ENCODE assay signal across 12 mouse cellular contexts in the genomic region with DNA sequence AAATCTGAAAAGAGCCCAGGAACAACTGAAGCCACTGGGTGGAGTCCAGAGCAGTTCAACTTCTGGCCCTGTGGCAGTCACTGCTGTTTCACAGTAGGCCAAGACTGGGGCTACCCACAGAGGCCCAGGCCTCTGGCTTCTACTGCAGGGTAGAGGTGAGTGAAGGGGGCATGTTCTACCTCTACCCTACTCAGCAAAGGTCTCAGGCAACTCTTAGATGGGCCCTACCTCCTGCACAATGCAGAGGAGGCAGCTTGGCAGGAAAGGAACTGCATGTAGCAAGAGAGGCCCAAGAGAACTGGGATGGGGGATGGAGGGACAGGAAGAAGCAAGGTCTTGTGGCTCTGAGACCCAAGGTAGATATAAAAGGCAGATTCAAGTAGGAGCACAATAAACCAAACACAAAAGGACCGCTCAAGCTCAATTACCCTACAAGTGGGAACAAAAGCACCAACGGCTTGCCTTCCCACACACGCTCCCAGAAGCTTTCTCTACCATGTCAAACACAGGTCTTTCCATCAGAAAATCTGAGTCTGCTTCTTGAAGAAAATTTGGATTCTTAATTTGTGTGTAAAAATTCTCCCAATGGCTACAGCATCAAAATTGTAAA. TPM values are rescaled to one million over a fixed set of nuclear protein-coding genes. Genes with fewer than 3 reads are reported as not detected.
A peak's percentile ranks its signal among the peaks of the same experiment; 100 is the strongest.
DNase-seq lines count a peak whose midpoint lies in the region; ATAC-seq lines count a peak whose summit lies in the region.
"Had no signal": no experiment of that assay in that cellular context is flagged by ENCODE, and none has a peak within 500 bp of the region (broad histone marks: within the 10 kb centered on the region; RNA-seq: fewer than 3 reads in every experiment).

No protein-coding gene starts in this region.

- no peak overlapping the region for H3K4me2 ChIP-seq in heart, embryonic 13.5 days
- H3K4me2 ChIP-seq in midbrain, embryonic 11.5 days = no peak overlapping the region
- no peak overlapping the region for H3K4me2 ChIP-seq in midbrain, embryonic 14.5 days (ENCODE audit: low read length)
- H3K4me2 ChIP-seq: liver, embryonic 13.5 days had no signal

- H3K36me3 ChIP-seq in heart, embryonic 13.5 days = no peaks in the 10 kb centered on the region
- no peaks in the 10 kb centered on the region for H3K36me3 ChIP-seq in midbrain, embryonic 11.5 days (ENCODE audit: control insufficient read depth, insufficient read depth, low read length)
- H3K36me3 ChIP-seq in midbrain, embryonic 14.5 days (ENCODE audit: control insufficient read depth, insufficient read depth, low read length) = no peaks in the 10 kb centered on the region
- H3K36me3 ChIP-seq in embryonic facial prominence, embryonic 10.5 days (replicated peaks) = no peaks in the 10 kb centered on the region
- H3K36me3 ChIP-seq: liver, embryonic 13.5 days had no signal

- H3K4me3 ChIP-seq in heart, embryonic 13.5 days = no peak overlapping the region
- H3K4me3 ChIP-seq in midbrain, embryonic 11.5 days (ENCODE audit: low read depth, low read length) = no peak overlapping the region
- H3K4me3 ChIP-seq in midbrain, embryonic 14.5 days (replicated peaks; ENCODE audit: low read depth, low read length) = no peak overlapping the region
- no peak overlapping the region for H3K4me3 ChIP-seq in embryonic facial prominence, embryonic 10.5 days
- H3K4me3 ChIP-seq: liver, embryonic 13.5 days had no signal

- peaks cover 97% of the 10 kb centered on the region for H3K4me1 ChIP-seq in heart, embryonic 13.5 days
- H3K4me1 ChIP-seq in midbrain, embryonic 11.5 days (ENCODE audit: control insufficient read depth, insufficient read depth, low read length) = peaks cover 27% of the 10 kb centered on the region
- H3K4me1 ChIP-seq in midbrain, embryonic 14.5 days (ENCODE audit: control insufficient read depth, insufficient read depth, low read length) = peaks cover 50% of the 10 kb centered on the region
- H3K4me1 ChIP-seq in embryonic facial prominence, embryonic 10.5 days = peaks cover 75% of the 10 kb centered on the region

- H3K27ac ChIP-seq in heart, embryonic 13.5 days (replicated peaks) = peak overlapping the region; percentile 37; the same call in 1 of the 2 replicates
- no peak overlapping the region for H3K27ac ChIP-seq in midbrain, embryonic 11.5 days (ENCODE audit: low read depth, low read length)
- H3K27ac ChIP-seq in midbrain, embryonic 14.5 days (replicated peaks; ENCODE audit: low read depth, low read length) = no peak overlapping the region
- 0 out of 2 replicates have a peak overlapping the region, but pooled peaks have one; percentile 5 for H3K27ac ChIP-seq in embryonic facial prominence, embryonic 10.5 days (replicated peaks)
- H3K27ac ChIP-seq: liver, embryonic 13.5 days had no signal

- H3K27me3 ChIP-seq in heart, embryonic 13.5 days (replicated peaks) = no peaks in the 10 kb centered on the region
- H3K27me3 ChIP-seq in midbrain, embryonic 11.5 days (ENCODE audit: control insufficient read depth, insufficient read depth, low read length) = no peaks in the 10 kb centered on the region
- H3K27me3 ChIP-seq in midbrain, embryonic 14.5 days (ENCODE audit: control insufficient read depth, insufficient read depth, low read length) = no peaks in the 10 kb centered on the region
- no peaks in the 10 kb centered on the region for H3K27me3 ChIP-seq in embryonic facial prominence, embryonic 10.5 days (replicated peaks; ENCODE audit: low read depth, poor library complexity, severe bottlenecking)
- H3K27me3 ChIP-seq: liver, embryonic 13.5 days had no signal

- no peak overlapping the region for H3K9ac ChIP-seq in heart, embryonic 13.5 days
- no peak overlapping the region for H3K9ac ChIP-seq in midbrain, embryonic 11.5 days (ENCODE audit: low read length)
- no peak overlapping the region for H3K9ac ChIP-seq in midbrain, embryonic 14.5 days (replicated peaks; ENCODE audit: low read length)
- H3K9ac ChIP-seq: liver, embryonic 13.5 days had no signal

- no peaks in the 10 kb centered on the region for H3K9me3 ChIP-seq in heart, embryonic 13.5 days
- H3K9me3 ChIP-seq in midbrain, embryonic 11.5 days (ENCODE audit: control insufficient read depth, low read length) = no peaks in the 10 kb centered on the region
- no peaks in the 10 kb centered on the region for H3K9me3 ChIP-seq in midbrain, embryonic 14.5 days (ENCODE audit: control insufficient read depth, low read length)
- H3K9me3 ChIP-seq in embryonic facial prominence, embryonic 10.5 days = no peaks in the 10 kb centered on the region
- H3K9me3 ChIP-seq: liver, embryonic 13.5 days had no signal

- no peak for ATAC-seq in heart, embryonic 13.5 days (ENCODE audit: extremely low read depth, insufficient number of reproducible peaks, low FRiP score, low TSS enrichment)
- no peak for ATAC-seq in midbrain, embryonic 11.5 days (ENCODE audit: low FRiP score)
- no peak for ATAC-seq in midbrain, embryonic 14.5 days (ENCODE audit: low FRiP score, low TSS enrichment)

- 80% methylated on average over 3 of the region's 3 CpGs for WGBS in heart, embryonic 13.5 days
- 37% methylated on average over 3 of the region's 3 CpGs for WGBS in midbrain, embryonic 11.5 days
- 25% methylated on average over 3 of the region's 3 CpGs for WGBS in midbrain, embryonic 14.5 days
- WGBS in embryonic facial prominence, embryonic 10.5 days = 72% methylated on average over 3 of the region's 3 CpGs

- DNase-seq in heart, adult 8-10 months (ENCODE audit: low spot score) = no peak
- DNase-seq in midbrain, embryonic 11.5 days (ENCODE audit: low spot score, missing footprints) = peak; percentile 82
- no peak for DNase-seq in midbrain, embryonic 14.5 days
- no peak for DNase-seq in embryonic facial prominence, embryonic 10.5 days (ENCODE audit: low spot score)
- no peak for DNase-seq in ovary, postnatal 36 days (ENCODE audit: low spot score)
- no peak for DNase-seq in ovary, postnatal 10 days (ENCODE audit: low spot score)
- DNase-seq: cerebellum, adult 9-11 months; heart, postnatal 14 days; kidney, adult 2 months; liver, embryonic 13.5 days; thymus, postnatal 4 days had no signal

RNA-seq across cellular contexts. Expression of a gene that starts 40.9 kb away (rescaled TPM):
- 14.9 and 15.9 TPM in 2 replicates for polyA plus RNA-seq in heart, embryonic 13.5 days (2015; fragmentation: Nextera tagmentation; extraction: Ambion mirVana)
- 10 to 100 TPM; 34.5 to 56.9 (median 50.9) TPM for total RNA-seq in heart, adult 8-10 months (2022)
- polyA plus RNA-seq in midbrain, embryonic 11.5 days (2014; fragmentation: Nextera tagmentation; extraction: Ambion mirVana) = 12.3 and 12.8 TPM in 2 replicates
- 23.3 and 33.3 TPM in 2 replicates for polyA plus RNA-seq in midbrain, embryonic 14.5 days (2014; fragmentation: Nextera tagmentation; extraction: Ambion mirVana)
- 15.5 and 15.8 TPM in 2 replicates for polyA plus RNA-seq in embryonic facial prominence, embryonic 10.5 days (2016; fragmentation: Nextera tagmentation; extraction: Ambion mirVana)

Comparison
In these comparisons a context has a peak if more than half of its experiments do, and no peak if none do; other contexts are left out.
1. H3K27ac ChIP-seq: peak in heart, embryonic 13.5 days (single experiment) and embryonic facial prominence, embryonic 10.5 days (single experiment); none in midbrain, embryonic 11.5 days (single experiment) and midbrain, embryonic 14.5 days (single experiment).